Mouse (Mus musculus): ENCODE data around the gene Pih1d3.
A peak's percentile ranks its signal among the peaks of the same experiment; 100 is the strongest.

Gene Pih1d3

GRCm38 (mm10) chr1:31222564-31222963 is at the start of gene Pih1d3, which contains the start of gene 4931428L18Rik:
Pih1d3 (plus strand) TSS chr1:31222838.
4931428L18Rik (minus strand) TSS chr1:31222684.
- DNase-seq (ENCODE audit: low spot score in 2 of 2): no peak

GRCm38 (mm10) chr1:31175401-31175800 is 47.2 kb upstream of the Pih1d3 start:
- DNase-seq (ENCODE audit: low spot score in 2 of 2): no peak

- no peak for DNase-seq (ENCODE audit: low spot score in 2 of 2)
These were observed 46.5 kb upstream of the Pih1d3 start, which contains the start of gene Lgsn for GRCm38 (mm10) chr1:31176101-31176500. Lgsn (plus strand) TSS chr1:31176401.

GRCm38 (mm10) chr1:31178264-31178663 is 44.4 kb upstream of the Pih1d3 start:
- no peak for DNase-seq (ENCODE audit: low spot score in 2 of 2)

- no peak for DNase-seq (ENCODE audit: low spot score in 2 of 2)
These were observed 32.3 kb upstream of the Pih1d3 start for GRCm38 (mm10) chr1:31190237-31190866.

- no peak for DNase-seq (ENCODE audit: low spot score in 2 of 2)
These were observed 27.0 kb upstream of the Pih1d3 start for GRCm38 (mm10) chr1:31195633-31196032.

- DNase-seq (ENCODE audit: low spot score in 2 of 2): no peak
These were observed 25.7 kb upstream of the Pih1d3 start for GRCm38 (mm10) chr1:31196959-31197358.

- DNase-seq (ENCODE audit: low spot score in 2 of 2): no peak
These were observed 18.9 kb upstream of the Pih1d3 start for GRCm38 (mm10) chr1:31203771-31204170.

GRCm38 (mm10) chr1:31205346-31205745 is 17.3 kb upstream of the Pih1d3 start:
- no peak for DNase-seq (ENCODE audit: low spot score in 2 of 2)

- no peak for DNase-seq (ENCODE audit: low spot score in 2 of 2)
These were observed 16.9 kb upstream of the Pih1d3 start for GRCm38 (mm10) chr1:31205770-31206169.

- peak in 1 of 2 experiments; percentile 15 for DNase-seq (ENCODE audit: low spot score in 2 of 2)
These were observed 12.5 kb upstream of the Pih1d3 start for GRCm38 (mm10) chr1:31210144-31210543.

GRCm38 (mm10) chr1:31214831-31215230 is 7.8 kb upstream of the Pih1d3 start:
- DNase-seq (ENCODE audit: low spot score in 2 of 2): no peak

- DNase-seq (ENCODE audit: low spot score in 2 of 2): no peak
These were observed 1.9 kb upstream of the Pih1d3 start for GRCm38 (mm10) chr1:31220599-31221250.

GRCm38 (mm10) chr1:31233319-31234036 is 10.8 kb downstream of the Pih1d3 start:
- DNase-seq (ENCODE audit: low spot score in 2 of 2): no peak

GRCm38 (mm10) chr1:31260218-31260923 is 37.7 kb downstream of the Pih1d3 start:
- DNase-seq (ENCODE audit: low spot score in 2 of 2): no peak
